8 mouse cellular contexts compared by ENCODE assay signal in the genomic region with DNA sequence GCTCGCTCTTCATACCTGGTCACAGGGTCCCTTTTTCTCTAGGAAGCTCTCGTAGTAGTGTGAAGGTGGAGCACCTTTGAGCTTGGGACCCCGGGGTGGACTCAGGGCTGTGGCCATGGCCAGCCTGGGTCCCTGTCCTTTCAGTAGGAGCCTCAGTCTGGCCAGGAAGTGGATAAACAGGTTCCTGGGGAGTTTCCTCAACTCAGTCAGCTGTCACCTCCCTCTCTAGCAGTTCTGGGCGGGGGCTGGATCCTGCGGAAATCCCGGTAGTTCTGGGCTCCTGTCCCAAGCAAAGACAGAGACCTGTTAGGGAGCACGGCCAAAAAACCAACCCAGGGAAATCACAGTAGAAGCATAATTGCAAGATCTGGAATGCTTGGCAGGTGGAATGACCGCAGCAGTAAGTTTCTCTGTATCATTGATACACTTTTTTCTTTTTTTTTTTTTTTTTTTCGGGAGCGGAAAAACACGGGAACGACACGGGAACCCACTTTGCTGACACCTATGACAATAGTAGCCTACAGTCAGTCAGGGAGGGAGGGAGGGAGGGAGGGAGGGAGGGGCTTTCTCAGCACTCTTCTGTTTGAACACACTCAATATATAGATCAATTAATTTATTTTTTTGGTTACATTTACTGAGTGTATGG. TPM values are rescaled to one million over a fixed set of nuclear protein-coding genes. Genes with fewer than 3 reads are reported as not detected.
DNase-seq lines count a peak whose midpoint lies in the region; ATAC-seq lines count a peak whose summit lies in the region.

A gene (minus strand): TSS at position 170 of the 647 bp plus-strand sequence.
A gene (plus strand): TSS at position 297 of the 647 bp plus-strand sequence.

- H3K9me3 ChIP-seq in heart, embryonic 13.5 days: no peaks in the 10 kb centered on the region

- H3K27ac ChIP-seq in heart, embryonic 13.5 days (replicated peaks): 0 out of 2 replicates have a peak within 1 kb of the TSS, but pooled peaks have one; percentile 17

- H3K9ac ChIP-seq in heart, embryonic 13.5 days: peak within 1 kb of the TSS; percentile 71

- peak within 1 kb of the TSS; percentile 41 for H3K4me3 ChIP-seq in heart, embryonic 13.5 days

- WGBS in heart, embryonic 13.5 days: 32% methylated on average over 13 of the region's 13 CpGs

- peaks cover 23% of the 10 kb centered on the region for H3K4me1 ChIP-seq in heart, embryonic 13.5 days

- no peaks in the 10 kb centered on the region for H3K36me3 ChIP-seq in heart, embryonic 13.5 days

- no peak for ATAC-seq in heart, embryonic 13.5 days (ENCODE audit: extremely low read depth, insufficient number of reproducible peaks, low FRiP score, low TSS enrichment)

- H3K4me2 ChIP-seq in heart, embryonic 13.5 days: peak within 1 kb of the TSS; percentile 54

- DNase-seq in retina, postnatal 7 days (ENCODE audit: low read depth, low spot score): peak; percentile 30
- DNase-seq in retina, embryonic 14.5 days (ENCODE audit: low spot score): no peak
- DNase-seq in brain, adult 2 months (ENCODE audit: low read depth, low spot score): peak; percentile 96
- peak; percentile 74 for DNase-seq in kidney, postnatal 10 days
- peak; percentile 96 for DNase-seq in naive thymus-derived CD4-positive, alpha-beta T cell, adult 2 months (ENCODE audit: low read depth)
- no peak for DNase-seq in spleen, postnatal 4 days (ENCODE audit: low spot score in 2 of 2)
- no peak for DNase-seq in right cerebral cortex, postnatal 10 days (ENCODE audit: low spot score in 2 of 2)

- peaks cover 42% of the 10 kb centered on the region for H3K27me3 ChIP-seq in heart, embryonic 13.5 days (replicated peaks)

RNA-seq across cellular contexts. Expression of the first gene that starts in this region (rescaled TPM):
- 11.9 and 14.6 TPM in 2 replicates for polyA plus RNA-seq in heart, embryonic 13.5 days (2015; fragmentation: Nextera tagmentation; extraction: Ambion mirVana)

RNA-seq across cellular contexts. Expression of the second gene that starts in this region (rescaled TPM):
- 62.1 and 68.1 TPM in 2 replicates for polyA plus RNA-seq in heart, embryonic 13.5 days (2015; fragmentation: Nextera tagmentation; extraction: Ambion mirVana)

Comparison
In these comparisons a context has a peak if more than half of its experiments do, and no peak if none do; other contexts are left out.
1. DNase-seq: peak in retina, postnatal 7 days (single experiment), brain, adult 2 months (single experiment), kidney, postnatal 10 days (single experiment) and naive thymus-derived CD4-positive, alpha-beta T cell, adult 2 months (single experiment); none in retina, embryonic 14.5 days (single experiment), spleen, postnatal 4 days (0 of 2) and right cerebral cortex, postnatal 10 days (0 of 2).